Mouse (Mus musculus): ENCODE data around the gene Frk.

DNA sequence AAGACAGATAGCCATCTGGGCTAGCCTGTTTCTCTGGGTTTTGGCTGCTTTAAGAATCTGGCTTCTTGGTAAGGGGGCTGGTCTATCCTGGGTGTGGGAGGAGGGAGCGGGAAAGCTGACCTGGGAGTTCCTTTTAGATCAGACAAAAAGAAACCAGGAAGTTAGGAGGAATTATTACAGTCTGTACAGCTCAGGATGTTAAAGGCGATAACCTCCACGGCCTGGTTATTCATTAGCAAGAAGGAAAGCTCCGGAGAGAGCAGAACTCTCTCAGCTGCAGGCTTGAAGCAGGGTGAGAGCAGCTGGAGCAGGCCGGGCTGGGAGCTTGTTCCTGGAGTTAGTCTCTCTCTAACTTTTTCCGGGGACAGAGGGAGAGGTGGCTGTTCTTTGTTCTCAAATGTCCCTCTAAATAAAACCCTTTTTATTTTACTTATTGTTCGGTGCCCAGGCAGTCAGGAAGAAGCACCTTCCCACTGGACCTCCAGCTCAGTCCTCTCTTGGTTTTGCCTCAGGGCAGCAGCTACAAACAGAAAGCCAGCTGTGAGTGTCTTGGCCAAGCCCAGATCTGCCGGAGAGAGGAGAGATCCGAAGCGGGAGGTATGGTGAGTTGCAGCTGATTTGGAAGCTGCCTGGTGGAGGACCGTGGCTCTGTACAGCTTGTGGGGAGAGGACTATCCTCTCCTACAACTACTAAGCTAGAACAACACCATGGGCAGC lies at the start of gene Frk:
- TF ChIP-seq CTCF (conservative IDR thresholded peaks at IDR 0.05; ENCODE audit: low read length) (no peak), POU5F1 (IDR thresholded peaks at IDR 0.05; ENCODE audit: borderline replicate concordance, low read length) (no peak), NANOG (IDR thresholded peaks at IDR 0.05; ENCODE audit: borderline replicate concordance, low read length) (no peak)

All from E14TG2a.4 (cell line).